Mouse (Mus musculus) stomach, postnatal 0 days (tissue): ENCODE results near the gene Ltbr.

ENCODE experiments used
- CTCF ChIP-seq: IDR thresholded peaks from 2 replicates; pipeline ENCODE4 v1.5.1; 2016; ENCODE audit warnings: antibody characterized with exemption, low read depth, mild to moderate bottlenecking, moderate library complexity
- EP300 ChIP-seq: optimal IDR thresholded peaks from 2 replicates; pipeline ENCODE3; 2016; ENCODE audit warnings: antibody characterized with exemption

DNA sequence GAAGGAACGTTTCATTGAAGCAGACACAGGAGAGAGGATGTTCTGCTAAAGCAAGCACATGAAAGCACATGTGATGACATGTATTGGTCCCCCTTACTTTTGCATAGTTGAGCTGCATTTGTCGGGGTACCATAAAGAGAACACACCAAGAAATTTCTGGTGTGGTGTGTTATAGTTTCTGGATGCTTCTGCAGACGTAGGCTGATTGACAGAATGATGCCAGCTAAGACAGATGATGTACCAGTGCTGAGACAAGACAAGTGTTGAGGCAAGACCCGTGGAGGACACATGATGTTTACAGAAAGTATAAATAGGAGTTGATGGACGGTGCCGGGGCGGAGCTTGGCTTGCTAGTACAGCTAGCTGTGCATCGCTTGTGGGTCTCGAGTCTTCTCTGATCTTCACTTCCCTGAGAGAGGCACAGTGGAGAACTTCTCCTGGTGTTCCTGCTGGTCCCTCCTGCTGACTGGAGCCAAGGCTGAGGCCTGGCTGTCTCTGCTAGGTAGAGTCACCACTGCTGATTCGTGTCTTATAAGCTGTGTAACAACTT is 53.6 kb downstream of the Ltbr start:
- TF ChIP-seq CTCF (no peak), EP300 (no peak)
